Mouse (Mus musculus) heart, embryonic 16.5 days (tissue): ENCODE measurements around the gene B4galnt1. TPM values are rescaled to one million over a fixed set of nuclear protein-coding genes. Genes with fewer than 3 reads are reported as not detected.
"Not testable (repeated sequence)": the region's sequence is repeated elsewhere in the genome, so short reads cannot be mapped to it uniquely, and the experiment has no call there.

Source experiments
- ATAC-seq: fragments of 200-750 bp; cut with Nextera tagmentation; replicated peaks from 2 replicates; pipeline ENCODE4 v1.8.0; 2017; ENCODE audit warnings: moderate number of reproducible peaks; ENCODE audit not compliant: insufficient read depth, low FRiP score; ENCODE audit errors: extremely low read depth
- H3K27ac ChIP-seq: fragments of 300-500 bp; sonication (generic); 2 replicates; pipeline ENCODE4 v1.5.1; 2014; ENCODE audit warnings: mild to moderate bottlenecking, low read length, control low read depth, moderate library complexity
- H3K27me3 ChIP-seq: fragments of 300-500 bp; sonication (generic); 2 replicates; pipeline ENCODE4 v1.6.1; 2014; ENCODE audit warnings: low read length, mixed read lengths; ENCODE audit not compliant: control insufficient read depth, insufficient read depth
- H3K36me3 ChIP-seq: fragments of 300-500 bp; sonication (generic); 2 replicates; pipeline ENCODE4 v1.6.1; 2014; ENCODE audit not compliant: control insufficient read depth, insufficient read depth
- H3K4me1 ChIP-seq: fragments of 300-500 bp; sonication (generic); 2 replicates; pipeline ENCODE4 v1.6.1; 2014; ENCODE audit warnings: low read length, mixed read lengths; ENCODE audit not compliant: control insufficient read depth, insufficient read depth
- H3K4me2 ChIP-seq: fragments of 300-500 bp; sonication (generic); 2 replicates; pipeline ENCODE4 v1.6.1; 2014; ENCODE audit warnings: low read depth, mild to moderate bottlenecking, control low read depth, low read length
- H3K4me3 ChIP-seq: fragments of 300-500 bp; sonication (generic); 2 replicates; pipeline ENCODE4 v1.5.1; 2014; ENCODE audit warnings: mild to moderate bottlenecking, control low read depth, low read length
- H3K9ac ChIP-seq: fragments of 300-500 bp; sonication (generic); 2 replicates; pipeline ENCODE4 v1.6.1; 2014; ENCODE audit warnings: low read length, control low read depth
- H3K9me3 ChIP-seq: fragments of 300-500 bp; sonication (generic); replicated peaks from 2 replicates; pipeline ENCODE4 v1.6.1; 2016; ENCODE audit warnings: low read length; ENCODE audit not compliant: control insufficient read depth
- WGBS: fragments of 180-500 bp; shearing (Covaris S2); extraction: QIAGEN DNeasy Blood & Tissue Kit; methylation state at CpG from one replicate; pipeline ENCODE4 v1.1.7; 2014; 5-methylcytosine and 5-hydroxymethylcytosine counted together
- polyA plus RNA-seq: library from polyadenylated mRNA; unstranded; fragments of >200 nt; fragmentation: Nextera tagmentation; extraction: Ambion mirVana; gene quantifications from 2 replicates; pipeline ENCODE4 v1.2.1, GENCODE M21; 2015

The B4galnt1 gene
- polyA plus RNA-seq, 1 experiment from 2014 or later = 6.5 TPM

DNA sequence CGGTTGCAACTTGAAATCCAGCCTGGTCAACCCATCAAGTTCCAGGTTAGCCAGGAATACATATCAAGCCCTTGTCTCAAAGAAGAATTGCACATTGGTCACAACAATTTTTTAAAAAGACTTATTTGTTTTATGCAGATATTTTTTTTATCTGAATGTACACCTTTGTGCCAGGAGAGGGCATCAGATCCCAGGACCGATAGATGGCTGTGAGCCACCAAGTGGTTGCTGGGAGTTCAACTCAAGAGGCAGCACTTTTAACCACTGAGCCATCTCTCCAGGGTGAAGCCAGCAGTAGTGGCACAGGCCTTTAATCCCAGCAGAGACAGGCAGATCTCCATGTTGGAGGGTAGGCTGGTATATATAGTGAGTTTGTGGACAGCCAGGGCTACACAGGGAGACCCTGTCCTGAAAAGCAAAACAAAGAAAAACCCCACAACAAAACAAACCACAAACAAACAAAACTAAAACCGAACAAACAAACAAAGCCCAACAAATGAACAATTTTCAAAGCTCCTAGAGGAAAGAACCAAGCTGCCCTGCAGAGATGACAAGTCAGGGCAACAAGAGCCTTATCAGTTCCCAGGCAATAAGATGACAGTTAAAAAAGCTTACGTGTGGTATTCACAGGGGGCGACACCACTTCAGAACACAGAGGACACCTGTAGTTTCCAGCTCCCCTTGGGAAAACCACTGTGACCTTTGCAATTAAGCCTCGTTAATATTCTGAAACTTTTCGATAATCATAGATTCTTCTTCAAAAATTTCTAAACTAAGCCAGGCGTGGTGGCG lies 39.6 kb upstream of the B4galnt1 start:
- H3K27ac ChIP-seq = no peak overlapping the region
- no peaks in the 10 kb centered on the region for H3K36me3 ChIP-seq
- H3K4me1 ChIP-seq = peaks cover 3% of the 10 kb centered on the region
- H3K4me2 ChIP-seq = no peak overlapping the region
- H3K27me3 ChIP-seq = no peaks in the 10 kb centered on the region
- H3K9me3 ChIP-seq = no peaks in the 10 kb centered on the region
- 66% methylated on average over 9 of the region's 9 CpGs for WGBS
- no peak overlapping the region; the same call in 1 of the 2 replicates for H3K9ac ChIP-seq
- no peak for ATAC-seq
- H3K4me3 ChIP-seq = no peak overlapping the region

DNA sequence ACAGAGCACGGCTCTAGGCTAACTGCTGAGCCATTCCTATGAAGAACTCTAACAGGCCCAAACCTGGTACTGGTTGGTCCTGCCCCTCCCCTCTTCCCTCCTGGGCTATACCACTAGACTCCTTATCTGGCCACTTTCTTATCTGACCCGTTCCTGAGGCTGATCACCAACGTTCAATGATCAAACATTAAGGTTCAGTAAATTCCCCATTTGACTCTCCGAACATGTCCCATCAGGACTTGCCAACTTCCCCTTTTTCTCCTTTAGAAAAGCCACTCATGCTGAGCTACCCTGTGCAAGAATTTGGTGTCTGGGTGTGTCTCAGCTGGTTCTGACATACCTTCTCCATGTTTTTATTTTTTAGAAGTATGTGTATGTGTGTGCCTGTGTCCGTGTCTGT lies 38.4 kb upstream of the B4galnt1 start:
- 61% methylated on average over 5 of the region's 5 CpGs for WGBS
- H3K4me3 ChIP-seq = no peak overlapping the region
- ATAC-seq = no peak

DNA sequence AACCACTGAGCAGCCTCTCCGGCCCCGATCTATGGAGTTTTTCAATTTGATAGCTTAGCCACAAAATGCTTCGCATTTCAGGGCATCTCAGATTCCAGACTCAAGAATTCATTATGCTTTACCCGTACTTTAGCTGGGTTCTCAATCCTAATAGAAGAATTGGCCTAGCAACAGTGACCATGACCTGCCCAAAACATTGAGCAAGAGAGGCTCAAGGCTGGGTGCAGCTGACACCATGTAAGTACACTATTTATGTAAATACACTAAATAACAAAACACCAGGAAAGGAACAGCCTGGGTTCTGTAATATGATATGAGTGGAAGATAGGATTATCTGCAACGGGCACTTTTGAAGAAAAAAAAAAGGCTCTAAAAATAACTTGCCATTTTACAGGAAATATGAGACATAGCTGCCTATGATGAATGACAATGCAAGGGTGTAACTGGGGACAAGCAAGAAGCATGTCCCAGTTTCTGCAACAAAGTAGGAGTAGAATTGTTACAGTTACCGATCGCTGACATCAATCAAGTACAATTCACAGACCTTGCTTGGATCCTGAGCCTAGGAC lies 37.2 kb upstream of the B4galnt1 start:
- H3K9me3 ChIP-seq = no peaks in the 10 kb centered on the region
- WGBS = 68% methylated on average over 7 of the region's 7 CpGs

More for the DNA sequence above, 38.4 kb upstream of the B4galnt1 start:
- Histone ChIP-seq H3K9ac (no peak overlapping the region), H3K4me2 (no peak overlapping the region), H3K9me3 (no peaks in the 10 kb centered on the region), H3K36me3 (no peaks in the 10 kb centered on the region), H3K27ac (no peak overlapping the region), H3K4me1 (peaks cover 2% of the 10 kb centered on the region; the same call in 1 of the 2 replicates), H3K27me3 (no peaks in the 10 kb centered on the region)

DNA sequence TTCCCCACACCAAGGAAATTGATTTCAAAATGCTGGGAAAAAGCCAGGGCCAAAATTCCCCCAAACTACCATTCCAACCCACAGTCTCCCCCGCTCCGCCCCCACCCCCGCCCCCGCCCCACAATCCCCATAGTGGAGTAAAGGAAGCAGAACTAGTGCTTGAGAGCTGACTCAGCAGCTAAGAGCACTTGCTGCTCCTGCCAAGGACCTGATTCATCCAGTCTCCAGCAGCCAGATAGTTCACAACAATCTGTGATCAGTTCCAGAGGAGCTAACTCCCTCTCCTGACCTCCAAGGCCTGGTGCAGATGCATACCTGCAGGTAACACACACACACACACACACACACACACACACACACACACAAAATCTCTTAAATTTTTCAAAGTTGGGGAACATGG lies 35.6 kb upstream of the B4galnt1 start:
- H3K4me2 ChIP-seq = no peak overlapping the region
- 68% methylated on average over 4 of the region's 4 CpGs for WGBS
- no peaks in the 10 kb centered on the region for H3K9me3 ChIP-seq
- no peak overlapping the region for H3K27ac ChIP-seq
- no peaks in the 10 kb centered on the region for H3K27me3 ChIP-seq
- no peak overlapping the region for H3K9ac ChIP-seq
- no peak for ATAC-seq
- no peaks in the 10 kb centered on the region for H3K4me1 ChIP-seq
- no peak overlapping the region for H3K4me3 ChIP-seq
- H3K36me3 ChIP-seq = no peaks in the 10 kb centered on the region

More for the DNA sequence above, 37.2 kb upstream of the B4galnt1 start:
- no peak overlapping the region for H3K9ac ChIP-seq
- H3K36me3 ChIP-seq = no peaks in the 10 kb centered on the region
- H3K27ac ChIP-seq = no peak overlapping the region
- H3K4me2 ChIP-seq = no peak overlapping the region
- no peaks in the 10 kb centered on the region for H3K27me3 ChIP-seq
- H3K4me3 ChIP-seq = no peak overlapping the region
- peaks cover 2% of the 10 kb centered on the region; the same call in 1 of the 2 replicates for H3K4me1 ChIP-seq
- no peak for ATAC-seq

DNA sequence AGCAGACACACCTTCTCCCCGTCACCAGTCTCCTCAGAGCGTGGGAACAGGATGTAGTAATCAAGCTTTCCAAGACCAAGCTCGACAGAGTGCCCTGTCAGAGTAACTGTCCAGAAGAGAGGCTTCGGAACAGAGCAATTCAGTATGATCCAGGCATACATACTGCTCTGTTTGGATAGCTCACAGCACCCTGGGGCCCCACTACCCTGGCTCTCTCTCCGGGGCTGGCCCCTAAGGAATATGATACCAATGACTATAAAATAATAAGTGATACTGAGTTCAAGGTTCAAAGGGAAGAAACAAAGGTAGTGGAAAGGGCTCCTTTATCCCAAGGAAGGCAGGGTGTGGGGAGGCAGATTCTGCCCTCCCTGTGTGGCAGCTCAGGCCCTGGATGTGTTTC lies 32.6 kb upstream of the B4galnt1 start:
- Histone ChIP-seq H3K9ac (no peak overlapping the region), H3K36me3 (no peaks in the 10 kb centered on the region), H3K4me2 (no peak overlapping the region), H3K4me3 (no peak overlapping the region), H3K27ac (no peak overlapping the region), H3K27me3 (no peaks in the 10 kb centered on the region), H3K4me1 (no peaks in the 10 kb centered on the region), H3K9me3 (no peaks in the 10 kb centered on the region)
- ATAC-seq = no peak
- 50% methylated on average over 5 of the region's 5 CpGs for WGBS

DNA sequence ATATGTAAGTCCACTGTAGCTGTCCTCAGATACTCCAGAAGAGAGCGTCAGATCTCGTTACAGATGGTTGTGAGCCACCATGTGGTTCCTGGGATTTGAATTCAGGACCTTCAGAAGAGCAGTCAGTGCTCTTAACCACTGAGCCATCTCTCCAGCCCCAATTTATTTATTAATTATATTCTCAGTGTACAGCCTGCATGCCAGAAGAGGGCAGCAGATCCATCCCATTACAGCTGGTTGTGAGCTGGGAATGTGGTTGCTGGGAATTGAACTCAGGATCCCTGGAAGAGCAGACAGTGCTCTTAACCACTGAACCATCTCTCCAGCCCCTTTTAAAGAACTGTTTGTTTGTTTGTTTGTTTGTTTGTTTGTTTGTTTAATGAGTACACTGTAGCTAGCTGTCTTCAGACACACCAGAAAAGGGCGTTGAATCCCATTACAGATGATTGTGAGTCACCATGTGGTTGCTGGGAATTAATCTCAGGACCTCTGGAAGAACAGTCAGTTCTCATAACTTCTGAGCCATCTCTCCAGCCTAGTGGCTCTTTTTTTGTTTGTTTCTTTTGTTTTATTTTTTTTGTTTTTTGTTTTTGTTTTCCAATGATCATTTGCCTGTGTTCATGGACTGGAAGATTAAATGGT lies 30.5 kb upstream of the B4galnt1 start:
- 78% methylated on average over 3 of the region's 3 CpGs for WGBS

DNA sequence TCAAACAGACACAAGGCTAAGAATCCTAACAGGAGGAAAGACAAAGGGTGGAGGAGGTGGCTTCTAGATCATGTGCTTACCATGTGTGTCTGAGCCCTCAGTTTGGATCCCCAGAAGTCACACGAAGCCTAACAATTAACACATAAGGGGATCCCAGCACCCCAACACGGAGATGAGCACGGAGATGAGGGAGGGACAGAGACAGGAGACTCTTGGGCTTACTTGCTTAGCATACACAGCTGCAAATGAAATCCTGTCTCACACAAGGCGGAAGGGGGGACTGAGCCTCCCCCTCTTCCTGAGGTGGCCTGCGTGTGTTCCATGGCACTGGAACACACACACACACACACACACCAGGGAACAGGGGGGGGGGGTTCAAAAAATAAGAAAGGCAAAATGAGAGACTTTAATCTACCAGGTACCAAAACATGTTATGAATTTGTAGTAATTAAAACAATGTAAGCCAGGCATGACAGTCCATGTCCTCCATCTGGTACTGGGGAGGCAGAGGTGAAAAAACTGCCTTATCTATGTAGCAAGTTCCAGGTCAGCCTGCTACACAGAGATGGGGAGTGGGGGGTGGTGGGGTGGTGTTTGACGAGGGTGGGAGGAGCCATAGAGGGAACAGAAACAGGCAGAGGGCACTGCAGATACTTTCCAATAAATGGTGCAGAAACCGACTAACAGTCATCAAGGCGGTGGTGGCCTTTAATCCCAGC lies 29.7 kb upstream of the B4galnt1 start:
- H3K9ac ChIP-seq = no peak overlapping the region; the same call in 1 of the 2 replicates
- no peaks in the 10 kb centered on the region for H3K27me3 ChIP-seq
- no peak for ATAC-seq
- no peaks in the 10 kb centered on the region for H3K36me3 ChIP-seq
- WGBS = 42% methylated on average over 8 of the region's 8 CpGs
- H3K4me3 ChIP-seq = no peak overlapping the region
- H3K4me2 ChIP-seq = no peak overlapping the region
- H3K9me3 ChIP-seq = no peaks in the 10 kb centered on the region; the same call in 1 of the 2 replicates
- peak overlapping the region; percentile 1; the same call in 1 of the 2 replicates for H3K27ac ChIP-seq
- no peaks in the 10 kb centered on the region for H3K4me1 ChIP-seq

More for the DNA sequence above, 30.5 kb upstream of the B4galnt1 start:
- not testable (repeated sequence) for H3K36me3 ChIP-seq, H3K9ac ChIP-seq, H3K9me3 ChIP-seq, H3K27ac ChIP-seq, H3K27me3 ChIP-seq, H3K4me1 ChIP-seq, ATAC-seq, H3K4me3 ChIP-seq, H3K4me2 ChIP-seq

DNA sequence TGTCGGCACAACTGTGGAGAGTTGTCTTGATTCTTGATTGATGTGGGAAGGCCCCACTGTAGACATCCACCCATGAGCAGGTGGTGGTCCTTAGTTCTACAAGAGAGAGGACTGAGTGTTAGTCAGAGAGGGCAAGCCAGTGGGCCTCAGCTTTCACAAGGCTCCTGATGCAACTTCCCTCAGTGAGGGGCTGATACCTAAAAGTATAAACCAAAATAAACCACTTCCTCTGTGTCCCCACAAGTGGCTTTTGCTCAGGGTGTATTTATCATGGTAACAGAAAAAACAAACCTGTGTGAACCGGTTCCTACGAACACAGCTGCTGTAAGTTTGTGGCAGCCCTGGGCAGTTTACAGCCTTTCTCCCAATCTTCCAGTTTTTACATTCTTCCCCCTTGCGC lies 28.5 kb upstream of the B4galnt1 start:
- no peak for ATAC-seq
- H3K9ac ChIP-seq = no peak overlapping the region
- 77% methylated on average over 4 of the region's 4 CpGs for WGBS

More for the DNA sequence above, 28.5 kb upstream of the B4galnt1 start:
- no peak overlapping the region for H3K4me3 ChIP-seq
- H3K4me2 ChIP-seq = no peak overlapping the region
- no peaks in the 10 kb centered on the region; the same call in 1 of the 2 replicates for H3K9me3 ChIP-seq
- H3K27ac ChIP-seq = peak overlapping the region; percentile 17
- H3K4me1 ChIP-seq = no peaks in the 10 kb centered on the region
- H3K27me3 ChIP-seq = no peaks in the 10 kb centered on the region
- H3K36me3 ChIP-seq = no peaks in the 10 kb centered on the region
